Mouse (Mus musculus) intestine, embryonic 16.5 days (tissue): ENCODE data around the gene Xylb. TPM values are rescaled to one million over a fixed set of nuclear protein-coding genes. Genes with fewer than 3 reads are reported as not detected.
A peak's percentile ranks its signal among the peaks of the same experiment; 100 is the strongest.

Experiments used
- ATAC-seq: fragments of 200-750 bp; cut with Nextera tagmentation; 2 replicates; pipeline ENCODE4 v1.8.0; 2017; ENCODE audit warnings: moderate TSS enrichment, moderate library complexity
- H3K27ac ChIP-seq: fragments of 300-500 bp; sonication (generic); 2 replicates; pipeline ENCODE4 v1.5.1; 2014; ENCODE audit warnings: mild to moderate bottlenecking, low read length
- H3K27me3 ChIP-seq: fragments of 300-500 bp; sonication (generic); replicated peaks from 2 replicates; pipeline ENCODE4 v1.6.1; 2014; ENCODE audit warnings: low read length, control low read depth, mixed read lengths; ENCODE audit not compliant: control insufficient read depth, insufficient read depth
- H3K36me3 ChIP-seq: fragments of 300-500 bp; sonication (generic); 2 replicates; pipeline ENCODE4 v1.6.1; 2014; ENCODE audit warnings: low read length, control low read depth; ENCODE audit not compliant: control insufficient read depth, insufficient read depth
- H3K4me1 ChIP-seq: fragments of 300-500 bp; sonication (generic); 2 replicates; pipeline ENCODE4 v1.6.1; 2014; ENCODE audit warnings: low read length, control low read depth, mixed read lengths; ENCODE audit not compliant: control insufficient read depth, insufficient read depth
- H3K4me2 ChIP-seq: fragments of 300-500 bp; sonication (generic); 2 replicates; pipeline ENCODE4 v1.6.1; 2014; ENCODE audit warnings: low read depth, low read length, control low read depth
- H3K4me3 ChIP-seq: fragments of 300-500 bp; sonication (generic); 2 replicates; pipeline ENCODE4 v1.5.1; 2014; ENCODE audit warnings: mild to moderate bottlenecking, low read length
- H3K9ac ChIP-seq: fragments of 300-500 bp; sonication (generic); 2 replicates; pipeline ENCODE4 v1.6.1; 2014; ENCODE audit warnings: low read depth, low read length
- H3K9me3 ChIP-seq: fragments of 300-500 bp; sonication (generic); 2 replicates; pipeline ENCODE4 v1.6.1; 2016; ENCODE audit warnings: low read length, control low read depth; ENCODE audit not compliant: control insufficient read depth
- WGBS: fragments of 180-500 bp; shearing (Covaris S2); extraction: QIAGEN DNeasy Blood & Tissue Kit; methylation state at CpG from one replicate; pipeline ENCODE4 v1.1.7; 2014; 5-methylcytosine and 5-hydroxymethylcytosine counted together
- polyA plus RNA-seq: library from polyadenylated mRNA; unstranded; fragments of >200 nt; fragmentation: Nextera tagmentation; extraction: Ambion mirVana; gene quantifications from 2 replicates; pipeline ENCODE4 v1.2.1, GENCODE M21; 2015

Gene Xylb
- polyA plus RNA-seq, 1 experiment from 2014 or later: 17.4 TPM

- no peaks in the 10 kb centered on the region for H3K9me3 ChIP-seq
- H3K9ac ChIP-seq: peak overlapping the region; percentile 70
- peak; percentile 5 for ATAC-seq
- H3K4me1 ChIP-seq: peaks cover 7% of the 10 kb centered on the region; the same call in 1 of the 2 replicates
- peak overlapping the region; percentile 67 for H3K4me2 ChIP-seq
- WGBS: 4% methylated on average over 9 of the region's 9 CpGs
- H3K27ac ChIP-seq: peak overlapping the region; percentile 88
- H3K36me3 ChIP-seq: no peaks in the 10 kb centered on the region
- H3K4me3 ChIP-seq: peak overlapping the region; percentile 90
- no peaks in the 10 kb centered on the region for H3K27me3 ChIP-seq
Observed at GRCm38 (mm10) chr9:119323260-119323645, 33.9 kb upstream of the Xylb start.

DNA sequence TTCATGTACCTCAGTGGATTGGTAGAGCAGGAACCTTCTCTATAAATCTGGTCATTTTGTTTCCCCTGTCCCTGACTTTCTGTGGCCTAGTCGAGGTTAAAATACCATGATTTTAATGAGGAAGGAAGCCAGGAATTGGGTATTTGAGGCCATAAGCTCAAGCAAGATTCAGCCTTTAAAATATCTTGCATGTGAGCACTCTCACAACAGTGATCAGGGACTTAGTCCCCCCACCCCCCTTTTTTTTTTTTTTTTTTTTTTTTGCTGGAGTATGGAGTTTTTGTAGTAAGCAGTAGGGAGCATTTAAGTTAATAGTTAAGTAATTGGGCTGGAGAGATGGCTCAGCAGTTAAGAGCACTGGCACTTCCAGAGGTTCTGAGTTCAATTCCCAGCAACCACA is 33.1 kb upstream of the Xylb start:
- no peak overlapping the region for H3K4me3 ChIP-seq
- no peak overlapping the region for H3K9ac ChIP-seq
- peaks cover 7% of the 10 kb centered on the region; the same call in 1 of the 2 replicates for H3K4me1 ChIP-seq
- no peak overlapping the region for H3K4me2 ChIP-seq
- no peaks in the 10 kb centered on the region for H3K27me3 ChIP-seq
- WGBS: 67% methylated on average over 1 of the region's 1 CpGs
- no peaks in the 10 kb centered on the region for H3K36me3 ChIP-seq
- no peak for ATAC-seq
- no peaks in the 10 kb centered on the region for H3K9me3 ChIP-seq
- H3K27ac ChIP-seq: no peak overlapping the region

DNA sequence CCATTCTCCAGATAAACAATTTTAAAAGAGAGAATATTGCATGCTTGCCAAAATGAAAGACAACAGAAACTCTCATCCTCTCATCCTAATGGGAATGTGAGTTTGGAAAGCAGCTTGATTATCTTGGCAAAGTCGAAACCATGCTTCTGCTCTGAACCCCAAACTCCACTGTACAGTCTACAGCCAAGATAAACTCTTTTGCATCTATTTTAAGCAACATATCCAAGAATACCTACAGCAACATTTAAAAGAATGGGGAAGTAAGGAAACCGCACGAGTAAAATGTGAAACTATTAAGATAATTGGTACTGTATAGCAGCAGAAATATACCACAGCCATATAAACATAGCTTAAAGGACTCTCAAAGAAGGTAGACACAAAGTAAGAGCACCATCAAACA is 28.7 kb upstream of the Xylb start:
- Histone ChIP-seq H3K9me3 (no peaks in the 10 kb centered on the region), H3K36me3 (no peaks in the 10 kb centered on the region), H3K4me2 (no peak overlapping the region), H3K27me3 (no peaks in the 10 kb centered on the region), H3K4me3 (no peak overlapping the region), H3K9ac (no peak overlapping the region), H3K4me1 (no peaks in the 10 kb centered on the region), H3K27ac (no peak overlapping the region)
- no peak for ATAC-seq
- WGBS: 86% methylated on average over 3 of the region's 3 CpGs

- H3K36me3 ChIP-seq: no peaks in the 10 kb centered on the region
- no peak overlapping the region for H3K4me2 ChIP-seq
- peaks cover 8% of the 10 kb centered on the region for H3K4me1 ChIP-seq
- H3K9ac ChIP-seq: no peak overlapping the region
- H3K9me3 ChIP-seq: no peaks in the 10 kb centered on the region
- ATAC-seq: no peak
- H3K27ac ChIP-seq: no peak overlapping the region
- no peaks in the 10 kb centered on the region for H3K27me3 ChIP-seq
- 89% methylated on average over 15 of the region's 15 CpGs for WGBS
- no peak overlapping the region for H3K4me3 ChIP-seq
Observed at GRCm38 (mm10) chr9:119330186-119330963, 26.8 kb upstream of the Xylb start.

DNA sequence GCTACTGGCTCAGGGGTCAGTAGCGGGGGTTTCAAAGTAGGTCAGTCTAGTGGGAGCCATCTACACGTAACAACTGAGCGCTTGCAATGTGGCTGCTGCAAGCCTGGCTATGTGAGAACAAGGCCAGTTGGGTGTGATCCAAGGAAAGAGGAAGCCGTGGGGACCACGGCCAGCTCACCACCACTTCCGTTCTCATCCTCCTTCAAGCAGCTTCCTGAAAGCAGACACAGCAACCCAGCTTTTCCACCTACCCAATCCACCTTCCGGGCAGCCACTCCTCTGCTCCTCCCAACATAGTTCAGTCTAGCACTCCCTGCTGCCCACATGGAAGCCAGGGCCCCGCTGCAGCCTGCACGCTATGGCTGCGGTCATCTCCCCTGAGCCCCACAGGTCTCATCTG is 22.9 kb upstream of the Xylb start:
- Histone ChIP-seq H3K4me1 (peaks cover 15% of the 10 kb centered on the region), H3K9ac (no peak overlapping the region), H3K27ac (peak overlapping the region; percentile 31), H3K27me3 (no peaks in the 10 kb centered on the region), H3K4me3 (no peak overlapping the region), H3K9me3 (no peaks in the 10 kb centered on the region), H3K4me2 (no peak overlapping the region), H3K36me3 (peaks cover 8% of the 10 kb centered on the region)
- ATAC-seq: peak; percentile 50; the same call in 1 of the 2 replicates
- WGBS: 54% methylated on average over 10 of the region's 10 CpGs

DNA sequence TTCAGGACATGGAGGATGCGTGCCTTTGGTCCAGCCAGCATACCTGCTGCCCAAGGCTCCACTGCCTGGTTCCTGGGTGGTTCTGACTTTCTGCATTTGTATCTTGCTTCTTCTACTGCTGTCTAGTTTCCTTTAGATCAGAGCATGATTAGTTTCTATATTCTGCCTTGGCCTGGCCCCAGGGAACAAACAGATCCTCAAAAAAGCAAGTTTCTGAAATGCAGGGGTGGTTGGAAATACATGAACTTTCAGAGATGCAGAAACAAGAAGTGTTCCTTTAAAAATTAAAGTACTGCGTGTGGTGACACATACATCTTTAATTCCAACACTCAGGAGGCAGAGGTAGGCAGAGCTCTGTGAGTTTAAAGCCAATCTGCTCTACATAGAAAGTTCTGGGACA is 22.3 kb upstream of the Xylb start:
- Histone ChIP-seq H3K9me3 (no peaks in the 10 kb centered on the region), H3K4me3 (no peak overlapping the region), H3K4me2 (no peak overlapping the region), H3K27ac (peak overlapping the region; percentile 31; the same call in 1 of the 2 replicates), H3K4me1 (peaks cover 15% of the 10 kb centered on the region), H3K9ac (no peak overlapping the region), H3K27me3 (no peaks in the 10 kb centered on the region), H3K36me3 (peaks cover 8% of the 10 kb centered on the region)
- 81% methylated on average over 2 of the region's 2 CpGs for WGBS
- no peak for ATAC-seq

GRCm38 (mm10) chr9:119335571-119335970 is 21.6 kb upstream of the Xylb start:
- no peaks in the 10 kb centered on the region for H3K27me3 ChIP-seq
- no peak overlapping the region for H3K4me3 ChIP-seq
- no peak overlapping the region for H3K4me2 ChIP-seq
- ATAC-seq: no peak
- no peaks in the 10 kb centered on the region for H3K9me3 ChIP-seq
- H3K36me3 ChIP-seq: peaks cover 8% of the 10 kb centered on the region
- H3K4me1 ChIP-seq: peaks cover 15% of the 10 kb centered on the region
- no peak overlapping the region for H3K9ac ChIP-seq
- no peak overlapping the region for H3K27ac ChIP-seq
- WGBS: 83% methylated on average over 4 of the region's 4 CpGs

GRCm38 (mm10) chr9:119337842-119338241 is 19.3 kb upstream of the Xylb start:
- peaks cover 24% of the 10 kb centered on the region for H3K4me1 ChIP-seq
- H3K4me2 ChIP-seq: no peak overlapping the region
- no peaks in the 10 kb centered on the region for H3K27me3 ChIP-seq
- 92% methylated on average over 14 of the region's 14 CpGs for WGBS
- no peaks in the 10 kb centered on the region for H3K9me3 ChIP-seq
- no peak overlapping the region for H3K4me3 ChIP-seq
- H3K36me3 ChIP-seq: peaks cover 8% of the 10 kb centered on the region
- ATAC-seq: no peak
- H3K27ac ChIP-seq: no peak overlapping the region
- H3K9ac ChIP-seq: no peak overlapping the region

GRCm38 (mm10) chr9:119338350-119338749 is 18.8 kb upstream of the Xylb start:
- H3K27me3 ChIP-seq: no peaks in the 10 kb centered on the region
- WGBS: 90% methylated on average over 3 of the region's 3 CpGs
- peaks cover 24% of the 10 kb centered on the region for H3K4me1 ChIP-seq
- H3K27ac ChIP-seq: no peak overlapping the region
- H3K4me3 ChIP-seq: no peak overlapping the region
- no peak overlapping the region for H3K4me2 ChIP-seq
- peaks cover 8% of the 10 kb centered on the region for H3K36me3 ChIP-seq
- H3K9ac ChIP-seq: no peak overlapping the region
- no peaks in the 10 kb centered on the region for H3K9me3 ChIP-seq
- no peak for ATAC-seq
